Mouse (Mus musculus) intestine, embryonic 16.5 days (tissue): ENCODE measurements around the gene Slc41a2. TPM values are rescaled to one million over a fixed set of nuclear protein-coding genes. Genes with fewer than 3 reads are reported as not detected.
A peak's percentile ranks its signal among the peaks of the same experiment; 100 is the strongest.

ENCODE experiments used
- ATAC-seq: fragments of 200-750 bp; cut with Nextera tagmentation; 2 replicates; pipeline ENCODE4 v1.8.0; 2017; ENCODE audit warnings: moderate TSS enrichment, moderate library complexity
- H3K27ac ChIP-seq: fragments of 300-500 bp; sonication (generic); 2 replicates; pipeline ENCODE4 v1.5.1; 2014; ENCODE audit warnings: mild to moderate bottlenecking, low read length
- H3K27me3 ChIP-seq: fragments of 300-500 bp; sonication (generic); replicated peaks from 2 replicates; pipeline ENCODE4 v1.6.1; 2014; ENCODE audit warnings: low read length, control low read depth, mixed read lengths; ENCODE audit not compliant: control insufficient read depth, insufficient read depth
- H3K36me3 ChIP-seq: fragments of 300-500 bp; sonication (generic); 2 replicates; pipeline ENCODE4 v1.6.1; 2014; ENCODE audit warnings: low read length, control low read depth; ENCODE audit not compliant: control insufficient read depth, insufficient read depth
- H3K4me1 ChIP-seq: fragments of 300-500 bp; sonication (generic); 2 replicates; pipeline ENCODE4 v1.6.1; 2014; ENCODE audit warnings: low read length, control low read depth, mixed read lengths; ENCODE audit not compliant: control insufficient read depth, insufficient read depth
- H3K4me2 ChIP-seq: fragments of 300-500 bp; sonication (generic); 2 replicates; pipeline ENCODE4 v1.6.1; 2014; ENCODE audit warnings: low read depth, low read length, control low read depth
- H3K4me3 ChIP-seq: fragments of 300-500 bp; sonication (generic); 2 replicates; pipeline ENCODE4 v1.5.1; 2014; ENCODE audit warnings: mild to moderate bottlenecking, low read length
- H3K9ac ChIP-seq: fragments of 300-500 bp; sonication (generic); 2 replicates; pipeline ENCODE4 v1.6.1; 2014; ENCODE audit warnings: low read depth, low read length
- H3K9me3 ChIP-seq: fragments of 300-500 bp; sonication (generic); 2 replicates; pipeline ENCODE4 v1.6.1; 2016; ENCODE audit warnings: low read length, control low read depth; ENCODE audit not compliant: control insufficient read depth
- WGBS: fragments of 180-500 bp; shearing (Covaris S2); extraction: QIAGEN DNeasy Blood & Tissue Kit; methylation state at CpG from one replicate; pipeline ENCODE4 v1.1.7; 2014; 5-methylcytosine and 5-hydroxymethylcytosine counted together
- polyA plus RNA-seq: library from polyadenylated mRNA; unstranded; fragments of >200 nt; fragmentation: Nextera tagmentation; extraction: Ambion mirVana; gene quantifications from 2 replicates; pipeline ENCODE4 v1.2.1, GENCODE M21; 2015

Gene Slc41a2
- polyA plus RNA-seq, 1 experiment from 2014 or later: 0.71 TPM

GRCm38 (mm10) chr10:83343171-83343570, 5.5 kb upstream of the Slc41a2 start:
- Histone ChIP-seq H3K36me3 (no peaks in the 10 kb centered on the region), H3K4me2 (no peak overlapping the region), H3K9ac (no peak overlapping the region), H3K4me1 (no peaks in the 10 kb centered on the region), H3K27ac (no peak overlapping the region), H3K4me3 (no peak overlapping the region), H3K27me3 (no peaks in the 10 kb centered on the region), H3K9me3 (no peaks in the 10 kb centered on the region)
- 74% methylated on average over 5 of the region's 5 CpGs for WGBS
- no peak for ATAC-seq

GRCm38 (mm10) chr10:83341226-83341625, 3.5 kb upstream of the Slc41a2 start:
- peaks cover 14% of the 10 kb centered on the region for H3K27me3 ChIP-seq
- no peak overlapping the region for H3K4me2 ChIP-seq
- no peaks in the 10 kb centered on the region for H3K36me3 ChIP-seq
- no peak overlapping the region for H3K9ac ChIP-seq
- H3K4me1 ChIP-seq: peaks cover 8% of the 10 kb centered on the region
- WGBS: 21% methylated on average over 2 of the region's 2 CpGs
- no peaks in the 10 kb centered on the region for H3K9me3 ChIP-seq
- no peak overlapping the region for H3K27ac ChIP-seq
- ATAC-seq: no peak
- no peak overlapping the region for H3K4me3 ChIP-seq

- Histone ChIP-seq H3K9me3 (no peaks in the 10 kb centered on the region), H3K36me3 (no peaks in the 10 kb centered on the region), H3K4me2 (peak overlapping the region; percentile 99), H3K9ac (no peak overlapping the region; the same call in 1 of the 2 replicates), H3K4me1 (peaks cover 8% of the 10 kb centered on the region), H3K4me3 (peak overlapping the region; percentile 62), H3K27me3 (peaks cover 22% of the 10 kb centered on the region), H3K27ac (no peak overlapping the region)
- 46% methylated on average over 8 of the region's 9 CpGs for WGBS
- no peak for ATAC-seq
Observed at GRCm38 (mm10) chr10:83337971-83338598, 403 bp upstream of the Slc41a2 start.

GRCm38 (mm10) chr10:83336336-83336735, 1.3 kb downstream of the Slc41a2 start:
- no peak overlapping the region for H3K27ac ChIP-seq
- no peak overlapping the region for H3K9ac ChIP-seq
- H3K4me3 ChIP-seq: no peak overlapping the region
- ATAC-seq: no peak
- H3K27me3 ChIP-seq: peaks cover 22% of the 10 kb centered on the region
- no peaks in the 10 kb centered on the region for H3K36me3 ChIP-seq
- H3K4me1 ChIP-seq: peaks cover 8% of the 10 kb centered on the region
- 35% methylated on average over 7 of the region's 7 CpGs for WGBS
- H3K4me2 ChIP-seq: no peak overlapping the region
- no peaks in the 10 kb centered on the region for H3K9me3 ChIP-seq

GRCm38 (mm10) chr10:83332581-83332980, 5.1 kb downstream of the Slc41a2 start:
- H3K9me3 ChIP-seq: no peaks in the 10 kb centered on the region
- H3K4me1 ChIP-seq: peaks cover 4% of the 10 kb centered on the region
- H3K4me2 ChIP-seq: no peak overlapping the region
- no peak for ATAC-seq
- no peak overlapping the region for H3K9ac ChIP-seq
- H3K27ac ChIP-seq: no peak overlapping the region
- 75% methylated on average over 11 of the region's 11 CpGs for WGBS
- no peaks in the 10 kb centered on the region for H3K36me3 ChIP-seq
- H3K4me3 ChIP-seq: no peak overlapping the region
- H3K27me3 ChIP-seq: peaks cover 17% of the 10 kb centered on the region

- H3K27ac ChIP-seq: no peak overlapping the region
- no peak overlapping the region for H3K9ac ChIP-seq
- H3K4me3 ChIP-seq: no peak overlapping the region
- H3K9me3 ChIP-seq: no peaks in the 10 kb centered on the region
- 89% methylated on average over 5 of the region's 5 CpGs for WGBS
- no peak for ATAC-seq
- H3K36me3 ChIP-seq: no peaks in the 10 kb centered on the region
- H3K4me2 ChIP-seq: no peak overlapping the region
- H3K4me1 ChIP-seq: 0 out of 2 replicates have a peak, but pooled peaks cover under 1% of the 10 kb centered on the region
- H3K27me3 ChIP-seq: peaks cover 9% of the 10 kb centered on the region
Observed at GRCm38 (mm10) chr10:83331811-83332210, 5.9 kb downstream of the Slc41a2 start.

GRCm38 (mm10) chr10:83330336-83330735, 7.3 kb downstream of the Slc41a2 start:
- no peak for ATAC-seq
- Histone ChIP-seq H3K9me3 (no peaks in the 10 kb centered on the region), H3K4me1 (no peaks in the 10 kb centered on the region), H3K4me2 (no peak overlapping the region), H3K27me3 (peaks cover 9% of the 10 kb centered on the region), H3K27ac (no peak overlapping the region), H3K4me3 (no peak overlapping the region), H3K36me3 (no peaks in the 10 kb centered on the region), H3K9ac (no peak overlapping the region)
- 73% methylated on average over 6 of the region's 6 CpGs for WGBS

- Histone ChIP-seq H3K27ac (no peak overlapping the region), H3K27me3 (no peaks in the 10 kb centered on the region), H3K4me1 (no peaks in the 10 kb centered on the region), H3K4me3 (no peak overlapping the region), H3K36me3 (no peaks in the 10 kb centered on the region), H3K9me3 (no peaks in the 10 kb centered on the region), H3K9ac (no peak overlapping the region), H3K4me2 (no peak overlapping the region)
- WGBS: 89% methylated on average over 5 of the region's 5 CpGs
- no peak for ATAC-seq
Observed at GRCm38 (mm10) chr10:83328791-83329190, 8.9 kb downstream of the Slc41a2 start.

GRCm38 (mm10) chr10:83326648-83327285, 10.9 kb downstream of the Slc41a2 start:
- Histone ChIP-seq H3K36me3 (no peaks in the 10 kb centered on the region), H3K9me3 (no peaks in the 10 kb centered on the region), H3K9ac (no peak overlapping the region), H3K4me2 (no peak overlapping the region), H3K4me1 (no peaks in the 10 kb centered on the region), H3K27me3 (no peaks in the 10 kb centered on the region), H3K4me3 (no peak overlapping the region), H3K27ac (no peak overlapping the region)
- WGBS: 92% methylated on average over 14 of the region's 14 CpGs
- no peak for ATAC-seq
